Mouse (Mus musculus): ENCODE data around the gene Irx2.

- TF ChIP-seq CTCF (IDR thresholded peaks at IDR 0.05; ENCODE audit: borderline replicate concordance, insufficient read depth, low read depth, low read length) (no peak), POLR2A (IDR thresholded peaks at IDR 0.05; ENCODE audit: borderline replicate concordance, insufficient read depth, low read length) (no peak)
Measured at GRCm38 (mm10) chr13:72639441-72640130, 11.0 kb downstream of the Irx2 start.

All from cerebellum, adult 2 months (tissue).